Mouse (Mus musculus) E14TG2a.4 (cell line): ENCODE measurements around the gene Snapc5.

Experiments used
- CTCF ChIP-seq: conservative IDR thresholded peaks from 2 replicates; pipeline ENCODE4 v1.5.1; 2014; ENCODE audit warnings: low read length
- NANOG ChIP-seq: IDR thresholded peaks from 2 replicates; pipeline ENCODE4 v1.6.1; 2014; ENCODE audit warnings: borderline replicate concordance, low read length, mixed read lengths
- POU5F1 ChIP-seq: IDR thresholded peaks from 2 replicates; pipeline ENCODE4 v1.6.1; 2014; ENCODE audit warnings: low read length, borderline replicate concordance

GRCm38 (mm10) chr9:64197524-64197923 lies 18.4 kb downstream of the Snapc5 start:
- no peak for TF ChIP-seq CTCF
- no peak for TF ChIP-seq POU5F1
- TF ChIP-seq NANOG: no peak
